Mouse (Mus musculus): ENCODE results near the gene Focad.

- TF ChIP-seq GATA1 (IDR thresholded peaks at IDR 0.05; ENCODE audit: low read length) (no peak), TAL1 (IDR thresholded peaks at IDR 0.05; ENCODE audit: low read length) (no peak)
Measured at GRCm38 (mm10) chr4:88419378-88419777, 324.9 kb downstream of the Focad start.
